ENCODE assay signal across 13 mouse cellular contexts in genomic region chr10:84938886-84939285, GRCm38 (mm10).
"Had no signal": no experiment of that assay in that cellular context is flagged by ENCODE, and none has a peak within 500 bp of the region (broad histone marks: within the 10 kb centered on the region; RNA-seq: fewer than 3 reads in every experiment).

No protein-coding gene starts in this region.

- H3K4me2 ChIP-seq: liver, embryonic 13.5 days; midbrain, embryonic 11.5 days had no signal

- H3K9ac ChIP-seq: liver, embryonic 13.5 days had no signal

- H3K4me3 ChIP-seq: layer of hippocampus, adult 2 months; left cerebral cortex, adult 2 months; liver, embryonic 13.5 days had no signal

- H3K4me1 ChIP-seq: liver, embryonic 13.5 days had no signal

- H3K9me3 ChIP-seq: liver, embryonic 13.5 days had no signal

- H3K27me3 ChIP-seq: liver, embryonic 13.5 days had no signal

- DNase-seq: kidney, postnatal 25 days; layer of hippocampus, postnatal 36 days; liver, embryonic 13.5 days; lung, adult 2 months; lung, postnatal 14 days; lung, postnatal 4 days; midbrain, embryonic 14.5 days; thymus, adult 18-20 months; thymus, postnatal 36 days had no signal

- H3K27ac ChIP-seq: kidney, postnatal 0 days; layer of hippocampus, adult 2 months; left cerebral cortex, adult 2 months; liver, embryonic 13.5 days had no signal
